Mouse (Mus musculus) retina, postnatal 1 day (tissue): Measurements from ENCODE around the gene Klf9.
"Not testable (repeated sequence)": the region's sequence is repeated elsewhere in the genome, so short reads cannot be mapped to it uniquely, and the experiment has no call there.

ENCODE experiments used
- DNase-seq: peaks from one replicate; pipeline ENCODE4 v3.0.0-alpha.2; 2012

Gene Klf9

GRCm38 (mm10) chr19:23141391-23142281 is 610 bp downstream of the Klf9 start:
- peak; percentile 90 for DNase-seq

- DNase-seq, result peak; percentile 38
Measured at GRCm38 (mm10) chr19:23142427-23143073, 1.5 kb downstream of the Klf9 start.

DNA sequence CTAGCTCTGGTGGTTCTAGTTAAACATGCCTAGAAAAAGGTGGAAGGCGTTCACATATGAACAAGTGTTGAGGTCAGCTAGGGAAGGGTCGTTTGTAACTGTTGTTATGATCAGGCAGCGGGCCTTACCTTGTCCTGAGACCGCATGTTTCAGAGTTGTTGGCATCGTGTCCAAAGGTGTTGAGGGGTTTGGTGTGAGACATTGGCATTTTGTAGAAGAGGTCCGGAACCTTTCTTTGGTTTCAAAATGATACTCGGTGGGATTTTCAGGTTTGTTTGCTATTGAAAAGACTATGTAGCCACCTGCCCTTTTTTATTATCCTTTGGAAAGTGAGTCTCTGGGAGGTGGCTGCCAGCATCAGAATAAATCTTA is 2.0 kb downstream of the Klf9 start:
- no peak for DNase-seq

- DNase-seq, result peak; percentile 47
Measured at GRCm38 (mm10) chr19:23143541-23143940, 2.5 kb downstream of the Klf9 start.

- DNase-seq, result no peak
Measured at GRCm38 (mm10) chr19:23144031-23144430, 3.0 kb downstream of the Klf9 start.

DNA sequence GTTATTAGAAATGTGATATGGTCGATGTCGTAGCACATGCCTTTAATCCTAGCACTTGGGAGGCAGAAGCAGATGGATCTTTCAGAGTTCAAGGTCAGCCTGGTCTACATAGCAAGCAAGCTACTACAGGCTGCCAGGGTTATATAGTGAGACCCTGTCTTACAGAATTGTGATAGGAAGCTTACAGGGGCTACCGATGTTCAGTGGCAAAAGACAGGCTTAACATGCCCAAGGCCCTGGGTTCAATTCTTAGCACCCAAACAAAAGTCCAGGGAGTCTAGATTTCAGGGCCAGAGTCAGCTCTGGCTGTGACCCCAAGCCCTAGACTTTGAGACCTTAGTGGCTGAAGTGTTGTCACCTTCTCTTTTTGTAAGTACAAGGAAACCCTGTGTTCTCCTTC is 4.1 kb downstream of the Klf9 start:
- no peak for DNase-seq

- DNase-seq, result not testable (repeated sequence)
Measured at GRCm38 (mm10) chr19:23145575-23145974, 4.5 kb downstream of the Klf9 start.

DNA sequence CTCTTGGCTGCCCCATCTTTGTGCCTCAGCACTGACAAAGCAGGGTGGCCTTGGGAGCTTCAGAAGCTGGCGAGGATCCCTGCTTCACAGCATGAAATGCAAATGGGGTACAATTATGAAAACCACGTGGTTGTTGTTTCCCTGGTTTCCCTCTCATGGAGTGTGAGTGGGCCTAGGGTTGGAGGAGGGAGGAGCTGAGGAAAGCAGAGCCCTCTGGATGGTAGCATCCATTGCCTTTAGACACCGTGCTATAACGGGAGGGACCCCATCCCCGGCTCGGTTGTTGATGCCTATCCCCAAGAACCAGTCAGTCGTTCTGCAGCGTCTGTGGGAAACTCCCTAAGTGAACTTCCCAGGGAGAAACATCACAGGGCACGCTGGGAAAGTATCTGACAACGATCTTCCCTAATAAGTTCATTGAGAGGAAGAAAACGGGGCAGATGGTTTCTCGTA is 5.4 kb downstream of the Klf9 start:
- DNase-seq, result peak; percentile 42

- DNase-seq, result peak; percentile 26
Measured at GRCm38 (mm10) chr19:23147026-23147966, 6.3 kb downstream of the Klf9 start.

- no peak for DNase-seq
Measured at GRCm38 (mm10) chr19:23149465-23150410, 8.7 kb downstream of the Klf9 start.

GRCm38 (mm10) chr19:23150556-23151265 is 9.7 kb downstream of the Klf9 start:
- DNase-seq, result no peak

- peak; percentile 55 for DNase-seq
Measured at GRCm38 (mm10) chr19:23151651-23152070, 10.6 kb downstream of the Klf9 start.

DNA sequence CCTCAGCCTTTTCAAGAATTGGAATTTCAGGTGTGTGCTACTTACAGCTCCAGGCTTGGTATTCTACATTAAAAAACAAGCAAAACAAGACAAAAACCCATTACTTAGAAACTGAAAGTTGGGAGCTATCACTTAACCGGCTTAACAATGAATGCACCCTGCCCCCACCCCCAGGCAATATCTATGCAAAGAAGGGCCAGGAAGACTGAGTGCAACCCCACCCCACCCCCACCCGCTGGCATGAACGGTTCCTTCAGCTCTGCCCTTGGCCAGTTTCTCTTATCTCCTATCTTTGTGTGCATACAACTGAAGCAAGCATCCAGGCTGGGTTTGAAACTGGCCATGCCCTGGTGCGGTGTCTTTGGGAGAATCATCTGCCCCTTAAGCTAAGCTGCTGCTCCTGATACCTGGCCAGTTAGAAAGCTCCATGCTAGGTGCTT is 11.2 kb downstream of the Klf9 start:
- DNase-seq, result no peak

DNA sequence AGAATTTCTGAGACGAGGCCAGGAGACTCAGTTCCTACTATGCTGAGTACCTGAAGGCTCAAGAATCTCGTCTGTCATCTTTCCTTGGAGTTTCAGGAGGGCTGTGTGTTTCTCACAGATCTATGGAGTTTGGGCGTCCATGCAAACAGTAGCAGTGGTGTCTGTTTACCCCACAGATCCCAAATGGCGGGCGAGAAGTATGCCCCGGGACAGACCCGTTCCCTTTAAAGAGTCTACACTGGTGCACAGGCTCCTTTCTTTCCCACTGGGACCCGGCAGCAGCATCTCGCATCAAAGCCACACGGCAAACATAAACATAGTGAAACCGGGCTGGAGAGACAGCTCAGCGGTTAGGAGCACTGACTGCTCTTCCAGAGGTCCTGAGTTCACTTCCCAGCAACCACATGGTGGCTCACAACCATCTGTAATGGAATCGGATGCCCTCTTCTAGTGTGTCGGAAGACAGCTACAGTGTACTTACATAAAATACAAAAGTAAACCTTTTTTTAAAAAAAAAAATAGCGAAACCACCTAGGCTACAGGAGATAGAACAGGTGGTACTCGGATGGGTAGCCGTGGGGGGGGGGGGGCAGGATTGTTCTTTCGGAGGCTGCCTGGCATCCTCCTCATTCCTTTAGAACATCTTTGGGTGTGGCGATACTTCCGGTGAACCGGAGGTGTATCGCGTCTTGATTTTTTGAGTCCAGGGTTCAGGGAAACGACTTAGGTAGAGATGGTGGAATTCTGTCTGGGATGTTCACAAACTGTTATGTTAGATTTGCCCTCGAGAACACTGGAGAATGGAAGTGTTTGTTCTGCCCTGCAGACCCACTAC is 12.0 kb downstream of the Klf9 start:
- DNase-seq, result no peak

DNA sequence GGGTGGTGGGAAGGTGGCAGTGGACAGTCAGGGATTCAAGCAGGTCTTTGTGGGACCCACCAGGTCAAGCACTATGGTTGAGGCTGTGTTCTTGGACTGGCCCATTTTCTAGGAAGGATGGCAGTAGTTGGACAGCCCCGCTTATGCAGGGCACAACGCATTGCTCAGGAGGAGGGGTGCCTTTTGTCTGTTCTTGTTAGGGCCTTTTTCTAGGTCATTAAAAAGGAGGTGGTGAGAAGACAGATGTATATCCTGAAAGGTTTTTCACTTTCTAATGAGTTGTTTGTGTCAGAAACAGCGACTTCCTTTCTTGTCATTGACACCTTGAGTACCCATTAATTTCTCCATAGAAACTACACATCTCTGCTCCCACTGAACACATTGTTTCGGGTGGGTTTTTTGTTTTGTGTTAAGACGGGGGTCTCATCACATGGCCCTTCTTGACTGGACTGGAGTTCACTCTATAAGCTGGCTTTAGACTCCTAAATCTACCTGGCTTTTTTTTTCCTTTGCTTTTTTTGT is 12.6 kb downstream of the Klf9 start:
- DNase-seq, result no peak

- no peak for DNase-seq
Measured at GRCm38 (mm10) chr19:23159780-23160395, 18.9 kb downstream of the Klf9 start.

- DNase-seq, result no peak
Measured at GRCm38 (mm10) chr19:23162387-23162809, 21.4 kb downstream of the Klf9 start.

DNA sequence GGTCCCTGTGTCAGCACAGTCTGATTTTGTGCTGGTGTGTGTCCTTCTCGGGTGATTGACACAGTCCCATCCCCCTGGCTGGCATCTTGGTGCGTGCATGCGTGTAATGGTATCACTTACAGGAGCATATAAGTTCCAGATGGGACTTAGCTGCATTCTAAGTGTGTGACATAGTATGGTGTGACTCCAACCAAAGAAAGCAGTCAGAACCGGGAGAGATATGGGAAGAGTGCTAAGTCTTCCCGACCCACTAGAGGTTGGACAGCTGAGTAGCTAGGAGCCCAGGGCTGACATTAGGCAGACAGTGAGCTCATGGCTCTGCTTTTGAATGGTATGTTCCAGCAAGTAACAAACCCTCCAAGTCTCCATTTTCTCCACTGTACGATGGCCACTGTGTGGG is 21.9 kb downstream of the Klf9 start:
- DNase-seq, result no peak

- no peak for DNase-seq
Measured at GRCm38 (mm10) chr19:23163361-23163760, 22.3 kb downstream of the Klf9 start.
